Mouse (Mus musculus): ENCODE results near the gene Lamtor2. TPM values are rescaled to one million over a fixed set of nuclear protein-coding genes. Genes with fewer than 3 reads are reported as not detected.
A peak's percentile ranks its signal among the peaks of the same experiment; 100 is the strongest.

Lamtor2 gene
- polyA plus RNA-seq, 1 experiment: 46.9 TPM

GRCm38 (mm10) chr3:88541622-88542401 lies 11.1 kb downstream of the Lamtor2 start:
- H3K36me3 ChIP-seq (ENCODE audit: control insufficient read depth, insufficient read depth, low read length): no peaks in the 10 kb centered on the region
- no peak overlapping the region for H3K27ac ChIP-seq (ENCODE audit: control insufficient read depth, insufficient read depth, low read depth, low read length)
- H3K4me3 ChIP-seq (ENCODE audit: control insufficient read depth, low read depth, low read length): no peak overlapping the region
- TF ChIP-seq CTCF (IDR thresholded peaks at IDR 0.05; ENCODE audit: control insufficient read depth, insufficient read depth, insufficient replicate concordance, low read depth, low read length) (no peak), POLR2A (IDR thresholded peaks at IDR 0.05; ENCODE audit: control insufficient read depth, low read depth, low read length) (no peak)
- H3K27me3 ChIP-seq (ENCODE audit: control insufficient read depth, insufficient read depth, low read length): no peaks in the 10 kb centered on the region
- H3K4me1 ChIP-seq (ENCODE audit: control insufficient read depth, insufficient read depth, low read length): no peaks in the 10 kb centered on the region; the same call in 1 of the 2 replicates

GRCm38 (mm10) chr3:88540085-88540484 lies 12.8 kb downstream of the Lamtor2 start:
- Histone ChIP-seq H3K36me3 (ENCODE audit: control insufficient read depth, insufficient read depth, low read length) (no peaks in the 10 kb centered on the region), H3K27ac (ENCODE audit: control insufficient read depth, insufficient read depth, low read depth, low read length) (no peak overlapping the region), H3K4me1 (ENCODE audit: control insufficient read depth, insufficient read depth, low read length) (peaks cover 3% of the 10 kb centered on the region), H3K27me3 (ENCODE audit: control insufficient read depth, insufficient read depth, low read length) (no peaks in the 10 kb centered on the region), H3K4me3 (ENCODE audit: control insufficient read depth, low read depth, low read length) (no peak overlapping the region)
- no peak for TF ChIP-seq CTCF (IDR thresholded peaks at IDR 0.05; ENCODE audit: control insufficient read depth, insufficient read depth, insufficient replicate concordance, low read depth, low read length)
- TF ChIP-seq POLR2A (IDR thresholded peaks at IDR 0.05; ENCODE audit: control insufficient read depth, low read depth, low read length): no peak

- H3K4me3 ChIP-seq (ENCODE audit: control insufficient read depth, low read depth, low read length): no peak overlapping the region
- peaks cover 3% of the 10 kb centered on the region for H3K4me1 ChIP-seq (ENCODE audit: control insufficient read depth, insufficient read depth, low read length)
- H3K27me3 ChIP-seq (ENCODE audit: control insufficient read depth, insufficient read depth, low read length): no peaks in the 10 kb centered on the region
- H3K36me3 ChIP-seq (ENCODE audit: control insufficient read depth, insufficient read depth, low read length): no peaks in the 10 kb centered on the region
- TF ChIP-seq CTCF (IDR thresholded peaks at IDR 0.05; ENCODE audit: control insufficient read depth, insufficient read depth, insufficient replicate concordance, low read depth, low read length) (no peak), POLR2A (IDR thresholded peaks at IDR 0.05; ENCODE audit: control insufficient read depth, low read depth, low read length) (no peak)
- no peak overlapping the region for H3K27ac ChIP-seq (ENCODE audit: control insufficient read depth, insufficient read depth, low read depth, low read length)
Observed at GRCm38 (mm10) chr3:88539397-88539796, 13.5 kb downstream of the Lamtor2 start.

- TF ChIP-seq CTCF (IDR thresholded peaks at IDR 0.05; ENCODE audit: control insufficient read depth, insufficient read depth, insufficient replicate concordance, low read depth, low read length) (no peak), POLR2A (IDR thresholded peaks at IDR 0.05; ENCODE audit: control insufficient read depth, low read depth, low read length) (no peak)
- H3K27ac ChIP-seq (ENCODE audit: control insufficient read depth, insufficient read depth, low read depth, low read length): no peak overlapping the region
- no peak overlapping the region for H3K4me3 ChIP-seq (ENCODE audit: control insufficient read depth, low read depth, low read length)
- no peaks in the 10 kb centered on the region for H3K36me3 ChIP-seq (ENCODE audit: control insufficient read depth, insufficient read depth, low read length)
- no peaks in the 10 kb centered on the region for H3K27me3 ChIP-seq (ENCODE audit: control insufficient read depth, insufficient read depth, low read length)
- peaks cover 3% of the 10 kb centered on the region for H3K4me1 ChIP-seq (ENCODE audit: control insufficient read depth, insufficient read depth, low read length)
Observed at GRCm38 (mm10) chr3:88538271-88539145, 14.4 kb downstream of the Lamtor2 start.

- Histone ChIP-seq H3K27me3 (ENCODE audit: control insufficient read depth, insufficient read depth, low read length) (no peaks in the 10 kb centered on the region), H3K4me3 (ENCODE audit: control insufficient read depth, low read depth, low read length) (no peak overlapping the region), H3K4me1 (ENCODE audit: control insufficient read depth, insufficient read depth, low read length) (peaks cover 12% of the 10 kb centered on the region), H3K27ac (ENCODE audit: control insufficient read depth, insufficient read depth, low read depth, low read length) (no peak overlapping the region), H3K36me3 (ENCODE audit: control insufficient read depth, insufficient read depth, low read length) (no peaks in the 10 kb centered on the region)
- TF ChIP-seq CTCF (IDR thresholded peaks at IDR 0.05; ENCODE audit: control insufficient read depth, insufficient read depth, insufficient replicate concordance, low read depth, low read length): no peak
- no peak for TF ChIP-seq POLR2A (IDR thresholded peaks at IDR 0.05; ENCODE audit: control insufficient read depth, low read depth, low read length)
Observed at GRCm38 (mm10) chr3:88537146-88537545, 15.7 kb downstream of the Lamtor2 start.

- Histone ChIP-seq H3K36me3 (ENCODE audit: control insufficient read depth, insufficient read depth, low read length) (no peaks in the 10 kb centered on the region), H3K4me1 (ENCODE audit: control insufficient read depth, insufficient read depth, low read length) (peaks cover 13% of the 10 kb centered on the region), H3K27ac (ENCODE audit: control insufficient read depth, insufficient read depth, low read depth, low read length) (peak overlapping the region; percentile 7; the same call in 1 of the 2 replicates)
Observed at GRCm38 (mm10) chr3:88536103-88536930, 16.6 kb downstream of the Lamtor2 start.

More at GRCm38 (mm10) chr3:88536103-88536930, 16.6 kb downstream of the Lamtor2 start:
- Histone ChIP-seq H3K4me3 (ENCODE audit: control insufficient read depth, low read depth, low read length) (peak overlapping the region; percentile 39), H3K27me3 (ENCODE audit: control insufficient read depth, insufficient read depth, low read length) (no peaks in the 10 kb centered on the region; the same call in 1 of the 2 replicates)
- TF ChIP-seq CTCF (IDR thresholded peaks at IDR 0.05; ENCODE audit: control insufficient read depth, insufficient read depth, insufficient replicate concordance, low read depth, low read length): no peak
- TF ChIP-seq POLR2A (IDR thresholded peaks at IDR 0.05; ENCODE audit: control insufficient read depth, low read depth, low read length): no peak

Measured in testis, adult 2 months (tissue).